Mouse (Mus musculus) lung, postnatal 10 days (tissue): ENCODE results near the gene Grik3.

Source experiments
- DNase-seq: peaks from one replicate; pipeline ENCODE4 v3.0.0; 2021

The Grik3 gene

DNA sequence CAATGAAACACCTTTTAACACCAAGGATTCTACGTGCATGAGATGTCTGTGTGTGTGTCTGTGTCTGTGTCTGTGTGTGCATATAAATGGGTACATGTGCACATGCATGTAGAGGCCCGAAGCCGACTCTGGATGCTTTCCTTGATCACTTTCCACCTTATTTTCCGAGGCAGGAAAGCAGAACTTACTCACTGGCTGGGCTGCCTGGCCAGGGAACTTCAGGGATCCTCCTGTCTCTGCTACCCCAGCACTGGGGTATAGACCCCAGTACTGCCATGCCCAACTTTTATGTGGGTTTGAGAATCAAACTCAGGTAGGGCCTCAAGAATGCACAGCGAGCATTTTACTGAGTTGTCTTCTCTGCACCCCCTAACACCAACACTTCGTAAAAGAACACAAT, 240.3 kb downstream of the Grik3 start:
- no peak for DNase-seq

DNA sequence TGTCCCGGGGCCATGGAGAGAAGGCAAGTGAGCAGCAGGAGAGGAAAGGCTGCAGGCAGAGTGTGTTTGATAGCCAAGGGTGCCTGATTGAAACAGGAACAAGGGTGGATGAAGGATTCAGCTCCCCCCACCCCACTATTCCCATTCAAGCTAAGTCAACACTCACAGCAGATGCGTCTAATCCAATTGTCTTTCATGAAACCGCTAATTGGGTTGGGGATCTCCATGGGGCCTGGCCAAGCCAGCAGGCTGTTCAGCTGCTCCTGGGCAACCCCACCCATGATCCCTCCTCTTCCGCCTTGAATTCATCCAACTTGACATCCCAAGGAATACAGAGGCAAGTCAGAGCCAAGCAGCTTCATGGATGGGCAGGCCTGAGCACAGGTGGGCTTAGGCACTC, 246.3 kb downstream of the Grik3 start:
- no peak for DNase-seq

DNA sequence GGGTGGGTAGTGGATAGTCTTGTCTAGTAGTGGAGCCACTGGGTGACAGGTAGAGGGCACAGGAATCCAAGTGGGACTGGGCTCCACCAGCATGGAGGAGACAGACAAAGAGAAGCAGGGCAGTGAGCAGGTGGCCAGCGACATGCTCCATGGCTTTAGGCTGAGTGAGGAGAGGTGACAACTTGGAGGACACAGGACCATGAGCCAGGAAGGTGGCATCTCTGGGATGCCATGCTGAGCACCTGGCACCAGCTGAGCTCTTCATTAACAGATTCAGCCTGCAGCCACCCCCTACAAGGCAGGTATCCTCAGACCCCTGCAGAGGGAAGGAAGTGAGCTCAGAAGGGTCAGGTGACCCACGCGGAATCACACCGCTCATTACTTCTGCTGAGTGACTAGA, 248.3 kb downstream of the Grik3 start:
- DNase-seq: no peak

DNA sequence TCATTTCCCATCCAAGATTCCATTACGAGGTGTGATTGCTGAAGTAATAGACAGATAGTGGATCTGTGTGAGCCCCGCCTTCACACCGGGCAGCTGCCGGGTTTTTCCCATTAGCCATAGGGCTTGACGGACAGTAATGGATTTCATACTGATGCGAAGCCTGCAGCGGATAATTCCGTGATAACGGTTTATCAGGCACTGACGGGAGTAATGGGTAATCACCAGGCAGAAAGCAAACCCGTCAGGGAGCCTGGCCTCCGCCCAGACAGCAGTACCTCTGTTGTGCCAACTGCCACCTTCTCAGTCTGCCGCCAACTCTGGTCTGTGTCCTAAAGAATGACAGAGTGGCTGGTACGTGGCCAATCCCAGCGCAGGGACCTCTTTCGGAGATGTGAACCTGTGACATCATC, 251.7 kb downstream of the Grik3 start:
- DNase-seq: no peak

DNA sequence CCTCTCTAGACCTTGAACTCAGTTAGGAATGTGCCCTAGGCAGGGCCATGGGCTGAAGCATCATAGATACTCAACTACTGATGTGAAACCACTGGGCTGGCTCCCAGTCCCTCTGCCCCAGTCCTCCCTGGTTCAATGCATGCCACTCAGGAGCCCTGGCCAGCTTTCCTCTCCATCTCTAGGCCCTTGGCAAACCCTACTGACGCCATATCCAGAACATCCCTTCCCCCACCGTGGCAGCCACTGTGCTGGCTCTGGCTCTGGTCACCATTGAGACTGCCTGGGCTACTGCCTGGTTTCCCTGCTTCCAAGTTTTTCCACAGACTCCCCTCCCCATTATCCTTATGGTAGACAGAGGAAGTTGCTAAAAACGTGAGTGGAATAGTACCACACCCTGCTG, 255.4 kb downstream of the Grik3 start:
- no peak for DNase-seq

DNA sequence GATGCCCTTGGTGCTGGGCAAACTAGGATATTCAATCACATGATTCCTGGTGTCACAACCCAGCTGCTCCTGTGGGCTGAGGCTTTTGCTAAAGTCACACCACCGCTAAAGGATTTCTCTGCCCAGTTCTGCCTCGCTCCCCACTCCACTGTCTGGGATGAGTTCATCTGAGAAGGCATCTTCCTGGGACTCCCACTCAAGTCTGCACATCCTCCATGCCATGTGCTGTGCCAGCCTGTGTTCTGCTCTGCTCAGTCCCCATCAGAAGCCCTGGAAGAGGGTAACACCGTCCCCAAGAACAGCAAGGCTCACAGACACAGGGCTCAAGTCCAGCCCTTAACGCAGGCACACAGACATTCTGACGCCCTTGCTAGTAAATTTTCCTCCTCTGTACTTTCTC, 265.9 kb downstream of the Grik3 start:
- DNase-seq: no peak

DNA sequence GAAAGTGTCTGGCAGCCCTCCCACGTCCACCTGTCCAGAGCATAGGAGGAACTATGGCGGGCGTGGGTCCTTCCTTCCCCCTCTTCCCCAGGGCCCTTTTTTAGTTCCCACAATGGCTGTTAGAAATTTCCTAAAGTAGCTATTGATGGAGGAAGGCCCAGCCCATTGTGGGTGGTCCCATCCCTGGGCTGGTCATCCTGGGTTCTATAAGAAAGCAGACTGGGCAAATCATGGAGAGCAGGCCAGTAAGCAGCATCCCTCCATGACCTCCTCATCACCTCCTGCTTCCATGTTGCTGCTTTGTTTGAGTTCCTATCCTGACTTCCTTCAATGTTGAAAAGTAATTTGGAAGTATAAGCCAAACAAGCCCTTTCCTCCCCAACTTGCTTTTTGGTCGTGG, 269.8 kb downstream of the Grik3 start:
- DNase-seq: no peak

DNA sequence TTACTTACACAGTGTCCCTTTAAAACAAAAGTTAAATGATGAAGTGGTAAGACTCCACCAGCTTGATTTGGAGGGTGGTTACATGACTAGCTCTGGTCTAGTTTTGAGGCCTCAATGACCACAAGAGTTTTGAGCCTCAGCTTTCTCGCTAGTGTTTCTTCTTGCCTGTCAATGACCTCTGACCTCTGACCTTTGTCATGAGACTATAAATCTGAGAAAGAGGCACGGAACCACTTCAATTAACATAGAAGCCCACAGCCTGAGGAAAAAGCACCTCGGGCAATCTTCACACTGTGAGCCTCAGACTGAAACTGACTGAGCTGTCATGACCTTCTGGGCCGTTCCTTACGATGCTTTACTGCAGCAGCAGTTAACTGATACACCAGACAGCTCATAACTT, 272.6 kb downstream of the Grik3 start:
- no peak for DNase-seq
